ENCODE assay signal across 7 mouse cellular contexts in genomic region chr3:60785137-60785875, GRCm38 (mm10).
DNase-seq lines count a peak whose midpoint lies in the region; ATAC-seq and TF ChIP-seq lines count a peak whose summit lies in the region.

No protein-coding gene starts in this region.

- H3ac ChIP-seq in myocyte (ENCODE audit: control insufficient read depth, insufficient read length) = no peak overlapping the region

- TF ChIP-seq RAD21 in MEL (IDR thresholded peaks at IDR 0.05; ENCODE audit: low read depth, low read length) = no peak; the same call in 1 of the 2 replicates

- H3K9me3 ChIP-seq in MEL (replicated peaks; ENCODE audit: insufficient read depth, low read length) = no peaks in the 10 kb centered on the region
- H3K9me3 ChIP-seq in heart, embryonic 15.5 days (replicated peaks) = no peaks in the 10 kb centered on the region

- H3K27ac ChIP-seq in MEL (ENCODE audit: control insufficient read depth, low read depth, low read length) = peak overlapping the region; percentile 80
- H3K27ac ChIP-seq in heart, embryonic 15.5 days = peak overlapping the region; percentile 70

- H3K4me3 ChIP-seq in MEL (ENCODE audit: control insufficient read depth in 1 of 2, insufficient read depth in 1 of 2, low read depth in 2 of 2, low read length in 2 of 2) = peak overlapping the region; percentile 8 to 15; a peak in 3 of 4 replicates
- H3K4me3 ChIP-seq in heart, embryonic 15.5 days = no peak overlapping the region
- no peak overlapping the region for H3K4me3 ChIP-seq in myocyte

- ATAC-seq in heart, embryonic 15.5 days (replicated peaks; ENCODE audit: insufficient number of reproducible peaks, insufficient read depth, low FRiP score, low read depth) = peak; percentile 90

- peak; percentile 92 to 96 for TF ChIP-seq EP300 in MEL (IDR thresholded peaks at IDR 0.05; ENCODE audit: low read depth in 1 of 2, low read length in 2 of 2)

- peaks cover 25% of the 10 kb centered on the region in 2 experiments for H3K4me1 ChIP-seq in MEL (ENCODE audit: control insufficient read depth in 1 of 2, insufficient read depth in 2 of 2, low read length in 2 of 2)
- H3K4me1 ChIP-seq in heart, embryonic 15.5 days (replicated peaks) = peaks cover 2% of the 10 kb centered on the region; the same call in 1 of the 2 replicates

- H3K36me3 ChIP-seq in MEL (ENCODE audit: control insufficient read depth in 1 of 2, insufficient read depth in 2 of 2, low read length in 2 of 2) = peaks cover 0 to 40% of the 10 kb centered on the region in 2 experiments; a peak in 2 of 4 replicates
- no peaks in the 10 kb centered on the region for H3K36me3 ChIP-seq in heart, embryonic 15.5 days
- no peaks in the 10 kb centered on the region for H3K36me3 ChIP-seq in myocyte (ENCODE audit: control insufficient read depth, insufficient read depth)

- H3K27me3 ChIP-seq in MEL (ENCODE audit: control insufficient read depth in 1 of 2, insufficient read depth in 2 of 2, low read length in 2 of 2) (no peaks in the 10 kb centered on the region), myocyte (ENCODE audit: control insufficient read depth, insufficient read depth, insufficient read length) (no peaks in the 10 kb centered on the region)
- no peaks in the 10 kb centered on the region for H3K27me3 ChIP-seq in heart, embryonic 15.5 days

- peak; percentile 97 for DNase-seq in MEL (ENCODE audit: low read depth, low spot score)
- DNase-seq in c-Kit-negative CD71-positive TER-119-positive erythroid progenitor cells, embryonic 14.5 days (ENCODE audit: low read depth, low spot score) = peak; percentile 88
- DNase-seq in kidney, postnatal 25 days = peak; percentile 33 to 56
- DNase-seq in frontal cortex, adult 2 months (ENCODE audit: extremely low spot score in 1 of 2, low spot score in 1 of 2) = no peak
- DNase-seq in right cerebral cortex, postnatal 4 days = no peak

- 30% methylated on average over 9 of the region's 9 CpGs for WGBS in heart, embryonic 15.5 days

- TF ChIP-seq POLR2A in MEL (IDR thresholded peaks at IDR 0.05; ENCODE audit: control insufficient read depth in 1 of 2, insufficient read depth in 1 of 2, low read depth in 1 of 2, low read length in 2 of 2, poor library complexity in 1 of 2) (no peak), myocyte (IDR thresholded peaks at IDR 0.05; ENCODE audit: insufficient read length, low read depth) (no peak)

- peak overlapping the region; percentile 4 for H3K9ac ChIP-seq in MEL (ENCODE audit: control insufficient read depth, low read depth, low read length, poor library complexity, severe bottlenecking)
- H3K9ac ChIP-seq in heart, embryonic 15.5 days = no peak overlapping the region

- H3K79me2 ChIP-seq in MEL (ENCODE audit: control insufficient read depth, insufficient read depth, low read length, poor library complexity) (no peaks in the 10 kb centered on the region), myocyte (ENCODE audit: control insufficient read depth, insufficient read depth) (no peaks in the 10 kb centered on the region)

- TF ChIP-seq CTCF in MEL (IDR thresholded peaks at IDR 0.05 in 2 of 3, conservative IDR thresholded peaks at IDR 0.05 in 1 of 3; ENCODE audit: control insufficient read depth in 1 of 3, insufficient read depth in 1 of 3, low read depth in 2 of 3, low read length in 3 of 3, poor library complexity in 1 of 3, severe bottlenecking in 1 of 3) = no peak

- H3K4me2 ChIP-seq in heart, embryonic 15.5 days = peak overlapping the region; percentile 6; the same call in 1 of the 2 replicates
- peak overlapping the region; percentile 61 for H3K4me2 ChIP-seq in myocyte (ENCODE audit: low read depth)

TF ChIP-seq in MEL, 35 proteins besides CTCF, POLR2A, EP300 and RAD21 (continues in another document):
- TF ChIP-seq ZKSCAN1 (IDR thresholded peaks at IDR 0.05; ENCODE audit: low read depth, low read length) (no peak), BHLHE40 (IDR thresholded peaks at IDR 0.05; ENCODE audit: borderline replicate concordance, low read depth, low read length) (peak; percentile 42; the same call in 1 of the 2 replicates), POLR2AphosphoS5 (IDR thresholded peaks at IDR 0.05; ENCODE audit: borderline replicate concordance, low read depth, low read length) (no peak), UBTF (IDR thresholded peaks at IDR 0.05; ENCODE audit: borderline replicate concordance, insufficient read depth, low read depth, low read length) (no peak), MYC (IDR thresholded peaks at IDR 0.05; ENCODE audit: low read depth, low read length) (peak; percentile 71; the same call in 1 of the 2 replicates), ZC3H11A (IDR thresholded peaks at IDR 0.05; ENCODE audit: low read depth, low read length) (no peak; the same call in 1 of the 2 replicates), SMC3 (IDR thresholded peaks at IDR 0.05; ENCODE audit: low read depth, low read length) (no peak; the same call in 1 of the 2 replicates), TCF12 (IDR thresholded peaks at IDR 0.05; ENCODE audit: low read depth, low read length) (peak; percentile 98), MAFK (IDR thresholded peaks at IDR 0.05; ENCODE audit: borderline replicate concordance, low read depth, low read length) (peak; percentile 52; the same call in 1 of the 2 replicates), NELFE (IDR thresholded peaks at IDR 0.05; ENCODE audit: low read depth, low read length) (no peak; the same call in 1 of the 2 replicates), CHD1 (IDR thresholded peaks at IDR 0.05; ENCODE audit: low read depth, low read length) (0 out of 2 replicates have a peak, but pooled peaks have one; percentile 63), ELF1 (IDR thresholded peaks at IDR 0.05; ENCODE audit: low read depth, low read length) (peak; percentile 69), E2F4 (IDR thresholded peaks at IDR 0.05; ENCODE audit: borderline replicate concordance, low read depth, low read length) (no peak), USF2 (IDR thresholded peaks at IDR 0.05; ENCODE audit: borderline replicate concordance in 1 of 2, insufficient read depth in 1 of 2, low read depth in 1 of 2, low read length in 2 of 2) (no peak), SIN3A (IDR thresholded peaks at IDR 0.05; ENCODE audit: low read length) (peak; percentile 80), MEF2A (IDR thresholded peaks at IDR 0.05; ENCODE audit: extremely low read depth, insufficient replicate concordance, low read depth, low read length, poor library complexity, severe bottlenecking) (no peak), JUND (IDR thresholded peaks at IDR 0.05; ENCODE audit: low read depth, low read length) (0 out of 2 replicates have a peak, but pooled peaks have one; percentile 46), USF1 (IDR thresholded peaks at IDR 0.05; ENCODE audit: low read depth, low read length) (no peak), GATA1 (IDR thresholded peaks at IDR 0.05; ENCODE audit: low read depth, low read length) (peak; percentile 97), TAL1 (IDR thresholded peaks at IDR 0.05; ENCODE audit: low read length) (peak; percentile 98), TBP (IDR thresholded peaks at IDR 0.05; ENCODE audit: low read depth, low read length) (no peak), CHD2 (IDR thresholded peaks at IDR 0.05; ENCODE audit: low read length) (no peak), POLR2AphosphoS2 (IDR thresholded peaks at IDR 0.05; ENCODE audit: low read length) (no peak)

TF ChIP-seq in myocyte, 11 proteins besides CTCF, POLR2A, EP300 and RAD21:
- TF ChIP-seq CEBPB (IDR thresholded peaks at IDR 0.05; ENCODE audit: insufficient read depth, poor library complexity, severe bottlenecking) (peak; percentile 90), USF1 (IDR thresholded peaks at IDR 0.05; ENCODE audit: low read depth) (no peak), MYOD1 (IDR thresholded peaks at IDR 0.05; ENCODE audit: control insufficient read depth in 1 of 3, insufficient read length in 2 of 3, low read depth in 2 of 3) (peak in 2 of 3 experiments; percentile 78 to 79), TCF3 (IDR thresholded peaks at IDR 0.05; ENCODE audit: insufficient read length, low read depth) (peak; percentile 25), SRF (IDR thresholded peaks at IDR 0.05; ENCODE audit: control insufficient read depth, insufficient read length, low read depth) (no peak)

Comparison
In these comparisons a context has a peak if more than half of its experiments do, and no peak if none do; other contexts are left out.
1. DNase-seq: peak in MEL (single experiment), c-Kit-negative CD71-positive TER-119-positive erythroid progenitor cells, embryonic 14.5 days (single experiment) and kidney, postnatal 25 days (2 of 2); none in frontal cortex, adult 2 months (0 of 2) and right cerebral cortex, postnatal 4 days (single experiment).
2. H3K4me3 ChIP-seq: peak in MEL (2 of 2); none in heart, embryonic 15.5 days (single experiment) and myocyte (single experiment).